Mouse (Mus musculus) midbrain, embryonic 13.5 days (tissue): Measurements from ENCODE around the gene Rps6ka5. TPM values are rescaled to one million over a fixed set of nuclear protein-coding genes. Genes with fewer than 3 reads are reported as not detected.

Source experiments
- ATAC-seq: fragments of 200-750 bp; cut with Nextera tagmentation; 2 replicates; pipeline ENCODE4 v1.8.0; 2017; ENCODE audit warnings: mild to moderate bottlenecking, moderate TSS enrichment, moderate library complexity
- H3K27ac ChIP-seq: fragments of 300-500 bp; sonication (generic); 2 replicates; pipeline ENCODE4 v1.5.1; 2015; ENCODE audit warnings: inconsistent platforms, mild to moderate bottlenecking, moderate library complexity
- H3K27me3 ChIP-seq: fragments of 300-500 bp; sonication (generic); 2 replicates; pipeline ENCODE4 v1.6.1; 2015; ENCODE audit warnings: mild to moderate bottlenecking, inconsistent platforms
- H3K36me3 ChIP-seq: fragments of 300-500 bp; sonication (generic); 2 replicates; pipeline ENCODE4 v1.6.1; 2015; ENCODE audit warnings: mild to moderate bottlenecking, inconsistent platforms
- H3K4me1 ChIP-seq: fragments of 300-500 bp; sonication (generic); replicated peaks from 2 replicates; pipeline ENCODE4 v1.6.1; 2015; ENCODE audit warnings: inconsistent platforms
- H3K4me2 ChIP-seq: fragments of 300-500 bp; sonication (generic); replicated peaks from 2 replicates; pipeline ENCODE4 v1.6.1; 2015; ENCODE audit warnings: moderate library complexity, mild to moderate bottlenecking, inconsistent platforms
- H3K4me3 ChIP-seq: fragments of 300-500 bp; sonication (generic); replicated peaks from 2 replicates; pipeline ENCODE4 v1.5.1; 2015; ENCODE audit warnings: mild to moderate bottlenecking, inconsistent platforms
- H3K9ac ChIP-seq: fragments of 300-500 bp; sonication (generic); replicated peaks from 2 replicates; pipeline ENCODE4 v1.6.1; 2015; ENCODE audit warnings: mild to moderate bottlenecking, inconsistent platforms
- H3K9me3 ChIP-seq: fragments of 300-500 bp; sonication (generic); 2 replicates; pipeline ENCODE4 v1.6.1; 2016; ENCODE audit warnings: mild to moderate bottlenecking, inconsistent platforms
- WGBS: fragments of 180-500 bp; shearing (Covaris S2); methylation state at CpG from one replicate; pipeline ENCODE4 v1.1.7; 2015; 5-methylcytosine and 5-hydroxymethylcytosine counted together
- polyA plus RNA-seq: library from polyadenylated mRNA; unstranded; fragments of >200 nt; fragmentation: Nextera tagmentation; extraction: Ambion mirVana; gene quantifications from 2 replicates; pipeline ENCODE4 v1.2.1, GENCODE M21; 2015

The Rps6ka5 gene
- polyA plus RNA-seq, 1 experiment from 2014 or later: 6.4 TPM

DNA sequence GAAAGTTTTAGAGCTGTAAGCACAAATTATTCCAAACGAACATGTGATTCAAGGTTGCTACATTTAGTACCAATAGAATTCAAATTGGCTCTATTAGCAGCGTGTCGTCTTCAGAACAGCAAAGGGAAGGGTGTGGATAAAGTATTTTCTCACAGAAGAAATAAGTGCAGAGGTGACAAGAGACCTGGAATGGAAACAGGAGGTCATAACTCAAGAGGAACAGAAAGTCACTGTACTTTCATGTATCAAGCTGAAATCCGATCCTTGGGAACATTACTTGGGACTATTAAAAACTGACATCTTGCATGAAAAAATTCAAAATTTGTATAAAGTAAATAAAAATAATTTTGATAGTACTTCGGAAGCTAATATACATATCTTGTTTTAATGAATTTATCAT is 36.3 kb downstream of the Rps6ka5 start:
- 82% methylated on average over 5 of the region's 5 CpGs for WGBS
- no peaks in the 10 kb centered on the region for H3K9me3 ChIP-seq
- ATAC-seq: no peak
- H3K36me3 ChIP-seq: no peaks in the 10 kb centered on the region
- H3K4me1 ChIP-seq: peaks cover 5% of the 10 kb centered on the region; the same call in 1 of the 2 replicates
- no peak overlapping the region for H3K9ac ChIP-seq
- H3K4me2 ChIP-seq: no peak overlapping the region
- no peak overlapping the region for H3K27ac ChIP-seq
- H3K4me3 ChIP-seq: no peak overlapping the region
- H3K27me3 ChIP-seq: no peaks in the 10 kb centered on the region

DNA sequence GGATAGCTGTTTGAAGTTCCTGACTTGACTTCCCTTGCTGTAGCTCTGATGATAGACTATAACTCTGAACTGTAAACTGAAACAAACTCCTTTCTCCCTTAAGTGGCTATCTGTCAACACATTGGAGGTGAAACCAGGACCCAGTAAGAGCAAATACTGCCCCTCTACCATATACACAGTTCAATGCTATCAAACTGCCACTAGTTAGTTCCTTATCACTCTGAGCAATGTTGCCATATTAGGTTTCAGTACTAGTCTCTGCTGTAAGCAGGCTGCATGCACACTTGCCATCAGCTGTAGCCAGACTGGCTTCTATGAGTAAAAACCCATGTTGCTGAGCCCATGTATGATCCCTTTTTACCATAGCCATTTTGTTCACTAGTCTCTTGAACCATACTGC is 38.6 kb downstream of the Rps6ka5 start:
- no peak for ATAC-seq
- no peaks in the 10 kb centered on the region for H3K9me3 ChIP-seq
- no peaks in the 10 kb centered on the region for H3K27me3 ChIP-seq
- H3K4me1 ChIP-seq: peaks cover 5% of the 10 kb centered on the region; the same call in 1 of the 2 replicates
- H3K9ac ChIP-seq: no peak overlapping the region
- H3K4me2 ChIP-seq: no peak overlapping the region
- H3K36me3 ChIP-seq: no peaks in the 10 kb centered on the region
- no peak overlapping the region for H3K4me3 ChIP-seq
- H3K27ac ChIP-seq: no peak overlapping the region

DNA sequence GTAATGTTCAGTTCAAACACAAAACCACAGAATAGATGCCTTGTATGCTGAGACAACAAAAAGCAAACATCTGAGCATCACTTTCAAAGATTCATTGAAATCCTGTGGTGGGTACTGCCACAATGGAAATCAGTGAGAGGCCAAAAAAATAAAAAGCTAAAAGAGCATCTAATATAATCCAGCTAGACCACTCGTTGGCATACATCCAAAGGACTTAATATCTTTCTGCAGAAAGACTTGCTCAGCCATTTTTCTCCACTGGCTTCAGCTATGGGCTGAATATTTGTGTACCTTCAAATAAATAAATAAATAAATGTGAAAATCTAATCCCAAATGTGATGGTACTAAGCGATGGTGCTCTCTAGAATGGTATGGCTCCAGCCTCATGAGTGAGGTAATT is 39.8 kb downstream of the Rps6ka5 start:
- H3K9ac ChIP-seq: no peak overlapping the region
- no peaks in the 10 kb centered on the region for H3K27me3 ChIP-seq
- no peak overlapping the region for H3K4me2 ChIP-seq
- no peaks in the 10 kb centered on the region for H3K9me3 ChIP-seq
- no peaks in the 10 kb centered on the region for H3K36me3 ChIP-seq
- ATAC-seq: no peak
- H3K27ac ChIP-seq: no peak overlapping the region
- WGBS: 75% methylated on average over 2 of the region's 2 CpGs
- H3K4me3 ChIP-seq: no peak overlapping the region
- no peaks in the 10 kb centered on the region for H3K4me1 ChIP-seq

DNA sequence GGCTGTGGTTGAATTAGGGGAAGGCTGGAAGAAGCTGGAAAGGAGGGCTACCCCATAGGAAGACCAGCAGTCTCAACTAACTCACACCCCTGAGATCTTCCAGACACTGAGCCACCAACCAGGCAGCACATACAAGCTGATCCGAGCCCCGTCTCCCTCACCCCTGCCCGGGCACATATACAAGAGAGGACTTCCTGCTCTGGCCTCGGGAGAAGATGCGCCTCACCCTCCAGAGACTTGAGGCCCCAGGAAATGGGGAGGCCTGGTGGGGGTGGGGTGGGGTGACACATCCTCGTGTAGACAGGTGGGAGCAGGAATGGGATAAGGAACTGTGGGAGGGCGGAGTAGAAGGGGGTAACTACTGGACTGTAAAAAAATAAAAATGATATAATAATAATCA is 45.0 kb downstream of the Rps6ka5 start:
- no peak for ATAC-seq
- no peak overlapping the region for H3K9ac ChIP-seq
- no peaks in the 10 kb centered on the region for H3K9me3 ChIP-seq
- H3K27ac ChIP-seq: no peak overlapping the region
- WGBS: 86% methylated on average over 7 of the region's 7 CpGs
- no peaks in the 10 kb centered on the region for H3K4me1 ChIP-seq
- no peaks in the 10 kb centered on the region for H3K36me3 ChIP-seq
- H3K4me2 ChIP-seq: no peak overlapping the region
- no peaks in the 10 kb centered on the region for H3K27me3 ChIP-seq
- H3K4me3 ChIP-seq: no peak overlapping the region

DNA sequence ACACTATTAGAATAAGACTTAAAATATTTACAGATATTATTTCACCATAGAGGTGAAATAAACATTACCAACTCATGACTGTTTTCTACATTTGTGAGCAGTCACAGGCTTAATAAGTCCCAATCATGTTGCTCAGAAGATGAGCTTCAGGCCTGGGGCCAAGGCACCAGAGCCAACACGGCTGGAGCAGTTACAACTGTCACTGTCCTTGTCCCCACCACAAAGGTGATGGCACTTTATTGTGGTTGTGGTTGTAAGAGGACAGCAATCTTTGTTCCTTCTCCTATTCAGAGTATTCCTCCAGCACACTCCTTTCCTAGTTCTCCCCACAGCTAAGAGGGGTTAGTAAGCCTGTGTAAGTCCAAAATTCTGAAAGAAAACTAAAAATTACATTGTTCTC is 45.5 kb downstream of the Rps6ka5 start:
- Histone ChIP-seq H3K27ac (no peak overlapping the region), H3K36me3 (no peaks in the 10 kb centered on the region), H3K27me3 (no peaks in the 10 kb centered on the region), H3K9ac (no peak overlapping the region), H3K4me2 (no peak overlapping the region), H3K4me1 (no peaks in the 10 kb centered on the region), H3K9me3 (no peaks in the 10 kb centered on the region), H3K4me3 (no peak overlapping the region)
- no peak for ATAC-seq
- 79% methylated on average over 1 of the region's 1 CpGs for WGBS

DNA sequence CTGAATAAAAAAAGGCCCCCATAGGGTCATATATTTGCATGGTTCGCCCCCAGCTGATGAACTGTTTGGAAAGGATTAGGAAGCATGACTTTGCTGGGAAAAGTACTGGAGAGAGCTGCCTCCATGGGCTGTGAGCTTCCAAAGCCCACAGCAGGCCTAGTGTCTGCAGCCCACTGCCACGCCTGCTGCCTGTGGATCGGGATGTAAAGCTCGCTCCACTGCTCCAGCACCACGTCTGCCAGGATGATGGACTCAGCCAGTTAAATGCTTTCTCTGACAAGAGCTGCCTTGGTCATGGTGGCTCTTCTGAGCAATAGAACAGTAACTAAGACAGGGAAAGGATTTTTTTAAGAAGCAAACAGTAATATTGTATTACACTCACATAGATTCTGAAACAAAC is 46.1 kb downstream of the Rps6ka5 start:
- Histone ChIP-seq H3K4me1 (no peaks in the 10 kb centered on the region), H3K4me3 (no peak overlapping the region), H3K4me2 (no peak overlapping the region), H3K9me3 (no peaks in the 10 kb centered on the region), H3K36me3 (no peaks in the 10 kb centered on the region), H3K27me3 (no peaks in the 10 kb centered on the region), H3K9ac (no peak overlapping the region), H3K27ac (no peak overlapping the region)
- WGBS: 63% methylated on average over 5 of the region's 5 CpGs
- no peak for ATAC-seq

DNA sequence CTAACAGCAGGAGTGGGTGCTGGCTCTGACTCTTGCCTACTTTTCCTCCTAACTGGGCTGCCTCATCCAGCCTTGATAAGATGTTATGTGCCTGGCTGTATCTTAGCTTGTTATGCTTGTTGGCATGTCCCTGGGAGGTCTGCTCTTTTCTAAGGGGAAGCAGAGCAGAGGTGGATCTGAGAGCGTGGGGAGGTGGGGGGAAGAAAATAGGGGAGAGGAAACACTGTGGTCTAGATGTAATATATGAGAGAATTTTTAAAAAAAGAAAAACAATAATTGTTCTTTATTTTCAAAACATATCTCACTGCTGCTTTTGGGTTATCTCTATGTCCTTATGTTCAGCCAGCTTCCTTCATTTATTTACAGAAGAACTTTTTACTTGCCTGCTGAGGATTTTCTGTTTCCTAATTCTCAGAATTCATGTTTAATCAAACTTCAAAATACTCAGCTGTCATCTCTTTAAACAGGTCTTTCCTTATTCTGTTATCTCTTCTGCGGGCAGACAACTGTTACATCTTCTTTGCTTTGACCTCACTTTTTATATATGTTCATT is 56.1 kb downstream of the Rps6ka5 start:
- no peak overlapping the region for H3K4me2 ChIP-seq
- H3K4me1 ChIP-seq: no peaks in the 10 kb centered on the region
- H3K9ac ChIP-seq: no peak overlapping the region
- no peaks in the 10 kb centered on the region for H3K27me3 ChIP-seq
- no peak overlapping the region for H3K4me3 ChIP-seq
- no peaks in the 10 kb centered on the region for H3K36me3 ChIP-seq
- ATAC-seq: no peak
- WGBS: 89% methylated on average over 2 of the region's 2 CpGs
- H3K27ac ChIP-seq: no peak overlapping the region
- no peaks in the 10 kb centered on the region for H3K9me3 ChIP-seq

DNA sequence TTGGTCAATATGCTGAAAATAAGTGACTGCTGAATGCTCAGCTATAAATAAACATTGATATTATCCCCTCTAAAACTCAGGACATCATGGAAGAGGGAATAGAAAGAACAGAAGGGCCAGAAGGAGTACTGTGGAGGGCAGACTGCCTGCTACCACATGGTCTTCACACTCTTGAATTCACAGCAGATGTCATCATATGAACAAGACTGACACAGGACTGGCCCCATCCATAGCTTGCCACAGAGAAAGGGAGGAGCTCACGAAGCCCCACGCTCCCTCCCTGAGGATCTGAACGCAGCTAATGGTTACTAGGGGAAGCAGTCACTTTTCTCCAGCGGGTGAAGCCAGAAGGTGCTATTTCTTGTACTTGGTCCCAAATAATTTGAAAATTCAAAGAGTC is 61.5 kb downstream of the Rps6ka5 start:
- H3K9me3 ChIP-seq: no peaks in the 10 kb centered on the region
- no peak overlapping the region for H3K9ac ChIP-seq
- 81% methylated on average over 4 of the region's 4 CpGs for WGBS
- no peaks in the 10 kb centered on the region for H3K4me1 ChIP-seq
- no peak overlapping the region for H3K4me2 ChIP-seq
- no peak for ATAC-seq
- H3K27ac ChIP-seq: no peak overlapping the region
- no peaks in the 10 kb centered on the region for H3K27me3 ChIP-seq
- no peaks in the 10 kb centered on the region for H3K36me3 ChIP-seq
- no peak overlapping the region for H3K4me3 ChIP-seq

DNA sequence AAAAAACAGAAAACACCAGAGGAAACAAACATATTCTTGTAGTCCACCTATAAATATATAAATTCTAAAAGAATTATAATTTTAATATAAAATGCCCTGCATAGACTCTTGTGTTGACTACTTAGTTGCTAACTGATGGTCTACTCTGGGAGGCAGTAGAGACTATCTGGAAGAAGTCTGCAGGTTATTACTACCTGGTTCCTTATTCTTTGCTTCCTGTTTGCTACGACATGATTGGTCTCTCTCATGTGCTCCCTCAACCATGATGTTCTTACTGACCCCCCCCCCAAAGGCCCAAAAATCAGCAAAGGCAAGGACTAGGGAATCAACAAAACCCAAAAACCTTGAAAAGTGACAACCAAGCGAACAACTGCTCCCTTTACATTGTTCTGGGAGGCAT is 66.7 kb downstream of the Rps6ka5 start:
- Histone ChIP-seq H3K27me3 (no peaks in the 10 kb centered on the region), H3K9ac (no peak overlapping the region), H3K27ac (no peak overlapping the region), H3K4me3 (no peak overlapping the region), H3K4me1 (no peaks in the 10 kb centered on the region), H3K4me2 (no peak overlapping the region), H3K9me3 (no peaks in the 10 kb centered on the region), H3K36me3 (no peaks in the 10 kb centered on the region)
- no peak for ATAC-seq
- 85% methylated on average over 2 of the region's 2 CpGs for WGBS

DNA sequence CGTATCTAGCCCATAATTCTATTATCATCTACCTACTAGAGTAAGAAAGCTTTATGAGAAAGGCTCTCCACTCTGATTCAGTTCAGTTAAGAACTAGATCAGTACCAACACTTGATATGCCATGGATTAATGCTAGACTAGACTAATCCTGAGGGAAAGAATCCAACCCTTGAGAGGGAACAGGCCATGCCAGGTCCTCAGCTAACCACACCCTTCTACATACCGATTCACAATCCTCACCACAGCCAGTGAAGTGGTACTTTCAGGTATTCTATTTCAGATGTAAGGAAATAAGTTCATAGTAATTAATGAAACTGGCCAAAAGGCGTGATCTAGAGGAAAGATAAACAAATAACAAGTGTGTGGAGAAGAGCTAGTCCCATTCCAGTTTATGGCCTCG is 70.8 kb downstream of the Rps6ka5 start:
- H3K27ac ChIP-seq: no peak overlapping the region
- 82% methylated on average over 4 of the region's 4 CpGs for WGBS
- no peaks in the 10 kb centered on the region for H3K9me3 ChIP-seq
- no peaks in the 10 kb centered on the region for H3K36me3 ChIP-seq
- H3K4me1 ChIP-seq: no peaks in the 10 kb centered on the region
- no peak for ATAC-seq
- no peak overlapping the region for H3K9ac ChIP-seq
- H3K27me3 ChIP-seq: no peaks in the 10 kb centered on the region
- no peak overlapping the region for H3K4me3 ChIP-seq
- H3K4me2 ChIP-seq: no peak overlapping the region

DNA sequence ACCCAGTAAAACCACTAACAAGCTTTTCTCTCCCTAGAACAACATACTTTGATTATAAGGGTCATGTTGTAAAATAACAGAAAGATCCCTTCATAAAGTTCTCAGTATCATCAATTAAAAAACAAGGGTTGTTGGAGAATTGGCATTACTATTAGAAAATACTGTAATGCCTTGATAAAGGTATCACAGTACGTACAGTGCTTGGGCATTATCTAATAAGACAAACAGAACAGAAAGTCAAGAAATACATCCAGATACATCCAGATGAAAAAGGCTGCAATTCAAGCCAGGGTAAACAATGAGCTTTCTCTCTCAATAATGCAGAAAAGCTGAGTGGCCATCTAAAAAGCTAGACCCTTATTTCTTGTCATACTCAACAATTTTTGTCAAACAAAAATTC is 84.8 kb downstream of the Rps6ka5 start:
- Histone ChIP-seq H3K27ac (no peak overlapping the region), H3K9me3 (no peaks in the 10 kb centered on the region), H3K4me3 (no peak overlapping the region), H3K4me2 (no peak overlapping the region), H3K27me3 (no peaks in the 10 kb centered on the region), H3K9ac (no peak overlapping the region), H3K4me1 (0 out of 2 replicates have a peak, but pooled peaks cover under 1% of the 10 kb centered on the region), H3K36me3 (no peaks in the 10 kb centered on the region)
- ATAC-seq: no peak
- WGBS: 92% methylated on average over 1 of the region's 1 CpGs

DNA sequence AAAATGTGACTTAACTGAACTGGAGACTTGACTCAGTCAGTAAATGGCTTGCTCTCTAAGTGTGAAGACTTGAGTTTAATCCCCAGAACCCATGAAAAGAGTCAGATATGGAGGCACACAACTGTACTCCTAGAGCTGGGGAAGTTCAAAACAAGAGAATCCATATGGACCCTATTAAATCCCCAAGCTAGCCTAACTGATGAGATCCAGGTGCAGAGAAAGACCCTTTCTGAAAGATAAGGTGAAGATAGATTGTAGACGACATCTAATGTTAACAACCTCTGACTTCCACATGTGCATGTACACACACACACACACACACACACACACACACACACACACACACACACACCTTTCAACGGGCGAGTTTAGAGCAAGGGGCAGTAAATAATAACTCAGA is 86.1 kb downstream of the Rps6ka5 start:
- 85% methylated on average over 3 of the region's 3 CpGs for WGBS
- Histone ChIP-seq H3K4me3 (no peak overlapping the region), H3K4me2 (no peak overlapping the region), H3K36me3 (no peaks in the 10 kb centered on the region), H3K27ac (no peak overlapping the region), H3K27me3 (no peaks in the 10 kb centered on the region), H3K9ac (no peak overlapping the region), H3K9me3 (no peaks in the 10 kb centered on the region), H3K4me1 (peaks cover 5% of the 10 kb centered on the region; the same call in 1 of the 2 replicates)
- no peak for ATAC-seq

DNA sequence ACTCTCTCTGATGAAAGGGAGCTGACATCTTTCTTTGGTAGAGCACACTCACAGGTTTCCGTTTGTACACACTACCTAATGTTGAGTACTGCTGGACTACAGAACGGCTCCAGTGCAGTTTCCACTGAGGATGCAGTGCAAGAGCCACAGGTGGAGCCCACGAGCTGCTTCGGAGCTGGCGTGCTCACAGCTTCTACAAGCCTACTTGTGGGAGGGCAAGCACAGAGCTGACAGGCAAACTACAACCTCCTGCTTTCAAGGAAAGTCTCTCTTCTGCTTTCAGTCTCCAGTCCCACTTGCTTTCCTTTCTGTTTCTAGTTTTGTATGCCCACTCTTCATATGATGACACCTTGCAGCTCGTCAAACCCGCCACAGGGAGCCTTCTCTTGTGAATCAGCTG is 87.1 kb downstream of the Rps6ka5 start:
- Histone ChIP-seq H3K4me3 (no peak overlapping the region), H3K4me1 (peaks cover 5% of the 10 kb centered on the region; the same call in 1 of the 2 replicates), H3K9me3 (no peaks in the 10 kb centered on the region), H3K9ac (no peak overlapping the region), H3K27ac (no peak overlapping the region), H3K4me2 (no peak overlapping the region), H3K27me3 (no peaks in the 10 kb centered on the region), H3K36me3 (no peaks in the 10 kb centered on the region)
- 53% methylated on average over 7 of the region's 7 CpGs for WGBS
- no peak for ATAC-seq
